Mouse (Mus musculus) lung, embryonic 15.5 days (tissue): ENCODE measurements at regions not wholly inside any gene's neighbourhood (a gene's known extent, or its start where the extent isn't known, plus 50 kb on each side); places are given as distances from the start of the nearest gene placed in this dataset.

Source experiments
- ATAC-seq: fragments of 200-750 bp; cut with Nextera tagmentation; 2 replicates; pipeline ENCODE4 v1.8.0; 2017; ENCODE audit warnings: moderate number of reproducible peaks, borderline replicate concordance; ENCODE audit not compliant: low FRiP score, low TSS enrichment; ENCODE audit errors: extremely low read depth
- H3K27ac ChIP-seq: fragments of 300-500 bp; sonication (generic); 2 replicates; pipeline ENCODE4 v1.5.1; 2015; ENCODE audit warnings: moderate library complexity, mild to moderate bottlenecking, inconsistent platforms
- H3K27me3 ChIP-seq: fragments of 300-500 bp; sonication (generic); 2 replicates; pipeline ENCODE4 v1.6.1; 2015; ENCODE audit warnings: inconsistent platforms
- H3K36me3 ChIP-seq: fragments of 300-500 bp; sonication (generic); 2 replicates; pipeline ENCODE4 v1.6.1; 2015; ENCODE audit warnings: inconsistent platforms
- H3K4me1 ChIP-seq: fragments of 300-500 bp; sonication (generic); 2 replicates; pipeline ENCODE4 v1.6.1; 2015; ENCODE audit warnings: inconsistent platforms
- H3K4me2 ChIP-seq: fragments of 300-500 bp; sonication (generic); 2 replicates; pipeline ENCODE4 v1.6.1; 2015; ENCODE audit warnings: inconsistent platforms, mild to moderate bottlenecking, moderate library complexity
- H3K4me3 ChIP-seq: fragments of 300-500 bp; sonication (generic); 2 replicates; pipeline ENCODE4 v1.5.1; 2015; ENCODE audit warnings: mild to moderate bottlenecking, inconsistent platforms
- H3K9ac ChIP-seq: fragments of 300-500 bp; sonication (generic); 2 replicates; pipeline ENCODE4 v1.6.1; 2015; ENCODE audit warnings: inconsistent platforms
- H3K9me3 ChIP-seq: fragments of 300-500 bp; sonication (generic); 2 replicates; pipeline ENCODE4 v1.6.1; 2016; ENCODE audit warnings: inconsistent platforms
- WGBS: fragments of 180-500 bp; shearing (Covaris S2); methylation state at CpG from one replicate; pipeline ENCODE4 v1.1.7; 2015; 5-methylcytosine and 5-hydroxymethylcytosine counted together

GRCm38 (mm10) chr2:123385622-123386418 is 620.8 kb downstream of the Sqor start:
- Histone ChIP-seq H3K27me3 (no peaks in the 10 kb centered on the region), H3K27ac (no peak overlapping the region), H3K4me3 (no peak overlapping the region), H3K9me3 (no peaks in the 10 kb centered on the region), H3K9ac (no peak overlapping the region), H3K36me3 (no peaks in the 10 kb centered on the region), H3K4me2 (no peak overlapping the region), H3K4me1 (no peaks in the 10 kb centered on the region)
- WGBS: 71% methylated on average over 6 of the region's 6 CpGs
- no peak for ATAC-seq

- 59% methylated on average over 7 of the region's 7 CpGs for WGBS
- no peaks in the 10 kb centered on the region for H3K4me1 ChIP-seq
- no peak overlapping the region for H3K4me2 ChIP-seq
- ATAC-seq: no peak
- H3K27me3 ChIP-seq: no peaks in the 10 kb centered on the region
- no peaks in the 10 kb centered on the region for H3K9me3 ChIP-seq
- no peaks in the 10 kb centered on the region for H3K36me3 ChIP-seq
- no peak overlapping the region for H3K27ac ChIP-seq
- H3K9ac ChIP-seq: no peak overlapping the region
- H3K4me3 ChIP-seq: no peak overlapping the region
These were observed 622.0 kb downstream of the Sqor start for GRCm38 (mm10) chr2:123386773-123387604.

- Histone ChIP-seq H3K36me3 (no peaks in the 10 kb centered on the region), H3K27me3 (no peaks in the 10 kb centered on the region), H3K9me3 (no peaks in the 10 kb centered on the region), H3K4me2 (no peak overlapping the region), H3K9ac (no peak overlapping the region), H3K4me1 (no peaks in the 10 kb centered on the region), H3K27ac (no peak overlapping the region), H3K4me3 (no peak overlapping the region)
- WGBS: 65% methylated on average over 1 of the region's 1 CpGs
- no peak for ATAC-seq
These were observed 625.9 kb downstream of the Sqor start for GRCm38 (mm10) chr2:123390981-123391380.

- H3K36me3 ChIP-seq: no peaks in the 10 kb centered on the region
- no peak overlapping the region for H3K9ac ChIP-seq
- H3K9me3 ChIP-seq: no peaks in the 10 kb centered on the region
- 85% methylated on average over 3 of the region's 3 CpGs for WGBS
- no peak overlapping the region for H3K4me3 ChIP-seq
- H3K4me2 ChIP-seq: no peak overlapping the region
- ATAC-seq: no peak
- no peaks in the 10 kb centered on the region for H3K4me1 ChIP-seq
- no peak overlapping the region for H3K27ac ChIP-seq
- no peaks in the 10 kb centered on the region for H3K27me3 ChIP-seq
These were observed 629.3 kb downstream of the Sqor start for GRCm38 (mm10) chr2:123394296-123394695.

GRCm38 (mm10) chr2:123397551-123397950 is 632.5 kb downstream of the Sqor start:
- no peak for ATAC-seq
- Histone ChIP-seq H3K4me1 (no peaks in the 10 kb centered on the region), H3K4me2 (no peak overlapping the region), H3K9me3 (no peaks in the 10 kb centered on the region), H3K27me3 (no peaks in the 10 kb centered on the region), H3K36me3 (no peaks in the 10 kb centered on the region), H3K4me3 (no peak overlapping the region), H3K9ac (no peak overlapping the region), H3K27ac (no peak overlapping the region)
- WGBS: 62% methylated on average over 1 of the region's 1 CpGs

- Histone ChIP-seq H3K9ac (no peak overlapping the region), H3K27me3 (no peaks in the 10 kb centered on the region), H3K27ac (no peak overlapping the region), H3K4me1 (no peaks in the 10 kb centered on the region), H3K36me3 (no peaks in the 10 kb centered on the region), H3K9me3 (no peaks in the 10 kb centered on the region), H3K4me3 (no peak overlapping the region), H3K4me2 (no peak overlapping the region)
- ATAC-seq: no peak
These were observed 636.0 kb downstream of the Sqor start for GRCm38 (mm10) chr2:123401064-123401463.

GRCm38 (mm10) chr2:123409075-123409474 is 644.0 kb downstream of the Sqor start:
- no peak overlapping the region for H3K9ac ChIP-seq
- 31% methylated on average over 3 of the region's 3 CpGs for WGBS

GRCm38 (mm10) chr2:123458034-123458677 is 631.6 kb upstream of the Sema6d start:
- WGBS: 38% methylated on average over 5 of the region's 5 CpGs

More at GRCm38 (mm10) chr2:123409075-123409474, 644.0 kb downstream of the Sqor start:
- H3K4me2 ChIP-seq: no peak overlapping the region
- H3K4me3 ChIP-seq: no peak overlapping the region
- no peak for ATAC-seq
- no peaks in the 10 kb centered on the region for H3K9me3 ChIP-seq
- H3K27ac ChIP-seq: no peak overlapping the region
- H3K27me3 ChIP-seq: no peaks in the 10 kb centered on the region
- H3K4me1 ChIP-seq: no peaks in the 10 kb centered on the region
- no peaks in the 10 kb centered on the region for H3K36me3 ChIP-seq

GRCm38 (mm10) chr2:123473840-123474239 is 615.9 kb upstream of the Sema6d start:
- WGBS: 54% methylated on average over 2 of the region's 2 CpGs
- no peak for ATAC-seq
- Histone ChIP-seq H3K4me1 (no peaks in the 10 kb centered on the region), H3K27ac (no peak overlapping the region), H3K4me3 (no peak overlapping the region), H3K9ac (no peak overlapping the region), H3K27me3 (no peaks in the 10 kb centered on the region), H3K4me2 (no peak overlapping the region), H3K36me3 (no peaks in the 10 kb centered on the region), H3K9me3 (no peaks in the 10 kb centered on the region)

More at GRCm38 (mm10) chr2:123458034-123458677, 631.6 kb upstream of the Sema6d start:
- H3K4me1 ChIP-seq: no peaks in the 10 kb centered on the region
- no peak overlapping the region for H3K4me3 ChIP-seq
- H3K27me3 ChIP-seq: no peaks in the 10 kb centered on the region
- no peaks in the 10 kb centered on the region for H3K36me3 ChIP-seq
- no peak overlapping the region for H3K4me2 ChIP-seq
- no peak overlapping the region for H3K9ac ChIP-seq
- peak; percentile 84; the same call in 1 of the 2 replicates for ATAC-seq
- no peak overlapping the region for H3K27ac ChIP-seq
- no peaks in the 10 kb centered on the region for H3K9me3 ChIP-seq

GRCm38 (mm10) chr2:123486681-123487080 is 603.1 kb upstream of the Sema6d start:
- no peaks in the 10 kb centered on the region for H3K27me3 ChIP-seq
- H3K4me1 ChIP-seq: no peaks in the 10 kb centered on the region
- no peak for ATAC-seq
- H3K4me3 ChIP-seq: no peak overlapping the region
- H3K27ac ChIP-seq: no peak overlapping the region
- no peaks in the 10 kb centered on the region for H3K9me3 ChIP-seq
- 22% methylated on average over 1 of the region's 1 CpGs for WGBS
- no peak overlapping the region for H3K9ac ChIP-seq
- H3K36me3 ChIP-seq: no peaks in the 10 kb centered on the region
- no peak overlapping the region for H3K4me2 ChIP-seq

GRCm38 (mm10) chr2:123506162-123506561 is 583.6 kb upstream of the Sema6d start:
- WGBS: 77% methylated on average over 1 of the region's 1 CpGs
- no peaks in the 10 kb centered on the region for H3K36me3 ChIP-seq
- ATAC-seq: no peak

GRCm38 (mm10) chr2:123507095-123507494 is 582.7 kb upstream of the Sema6d start:
- H3K4me3 ChIP-seq: no peak overlapping the region
- H3K27me3 ChIP-seq: no peaks in the 10 kb centered on the region
- no peaks in the 10 kb centered on the region for H3K4me1 ChIP-seq
- no peaks in the 10 kb centered on the region for H3K36me3 ChIP-seq
- H3K27ac ChIP-seq: no peak overlapping the region
- H3K4me2 ChIP-seq: no peak overlapping the region
- H3K9me3 ChIP-seq: no peaks in the 10 kb centered on the region
- no peak for ATAC-seq
- H3K9ac ChIP-seq: no peak overlapping the region

More at GRCm38 (mm10) chr2:123506162-123506561, 583.6 kb upstream of the Sema6d start:
- no peaks in the 10 kb centered on the region for H3K9me3 ChIP-seq
- H3K4me1 ChIP-seq: no peaks in the 10 kb centered on the region
- no peak overlapping the region for H3K4me3 ChIP-seq
- H3K27me3 ChIP-seq: no peaks in the 10 kb centered on the region
- no peak overlapping the region for H3K27ac ChIP-seq
- H3K9ac ChIP-seq: no peak overlapping the region
- no peak overlapping the region for H3K4me2 ChIP-seq
